Mouse (Mus musculus) ES-CJ7 (cell line): ENCODE measurements around the gene Ergic1.

Experiments used
- DNase-seq: peaks from one replicate; pipeline ENCODE4 v3.0.0; 2011; ENCODE audit warnings: low read depth, low spot score

The Ergic1 gene

GRCm38 (mm10) chr17:26660192-26660912, 99.1 kb downstream of the Ergic1 start:
- DNase-seq: peak; percentile 85

- DNase-seq: no peak
Measured at GRCm38 (mm10) chr17:26662204-26662603, 100.9 kb downstream of the Ergic1 start.

- DNase-seq: peak; percentile 98
Measured at GRCm38 (mm10) chr17:26662978-26663683, 101.8 kb downstream of the Ergic1 start, which contains the start of gene Atp6v0e. TSS of gene Atp6v0e (plus strand) at chr17:26663231.

- no peak for DNase-seq
Measured at GRCm38 (mm10) chr17:26665600-26665999, 104.3 kb downstream of the Ergic1 start.

- no peak for DNase-seq
Measured at GRCm38 (mm10) chr17:26671268-26671667, 110.0 kb downstream of the Ergic1 start.

GRCm38 (mm10) chr17:26675845-26676244, 114.6 kb downstream of the Ergic1 start:
- no peak for DNase-seq

GRCm38 (mm10) chr17:26676252-26676615, 114.9 kb downstream of the Ergic1 start:
- DNase-seq: peak; percentile 95

GRCm38 (mm10) chr17:26676616-26677376, 115.5 kb downstream of the Ergic1 start:
- peak; percentile 47 for DNase-seq

- no peak for DNase-seq
Measured at GRCm38 (mm10) chr17:26677711-26678637, 116.7 kb downstream of the Ergic1 start.

GRCm38 (mm10) chr17:26681276-26681675, 120.0 kb downstream of the Ergic1 start:
- peak; percentile 35 for DNase-seq

- no peak for DNase-seq
Measured at GRCm38 (mm10) chr17:26686334-26687000, 125.2 kb downstream of the Ergic1 start.

- no peak for DNase-seq
Measured at GRCm38 (mm10) chr17:26688795-26689735, 127.8 kb downstream of the Ergic1 start.

GRCm38 (mm10) chr17:26689810-26690209, 128.5 kb downstream of the Ergic1 start:
- no peak for DNase-seq

GRCm38 (mm10) chr17:26690236-26690635, 128.9 kb downstream of the Ergic1 start:
- DNase-seq: no peak

GRCm38 (mm10) chr17:26691110-26691509, 129.8 kb downstream of the Ergic1 start:
- DNase-seq: no peak

GRCm38 (mm10) chr17:26693424-26693823, 132.1 kb downstream of the Ergic1 start:
- DNase-seq: no peak

GRCm38 (mm10) chr17:26694171-26694570, 132.9 kb downstream of the Ergic1 start:
- DNase-seq: no peak

- DNase-seq: no peak
Measured at GRCm38 (mm10) chr17:26695193-26695592, 133.9 kb downstream of the Ergic1 start.

- DNase-seq: peak; percentile 39
Measured at GRCm38 (mm10) chr17:26698846-26699245, 137.6 kb downstream of the Ergic1 start.
